8 mouse cellular contexts compared by ENCODE assay signal in genomic region chr5:112575151-112575915, GRCm38 (mm10). TPM values are rescaled to one million over a fixed set of nuclear protein-coding genes. Genes with fewer than 3 reads are reported as not detected.
DNase-seq lines count a peak whose midpoint lies in the region; ATAC-seq lines count a peak whose summit lies in the region.

No protein-coding gene starts in this region.

- 9% methylated on average over 12 of the region's 12 CpGs for WGBS in heart, embryonic 10.5 days
- 7% methylated on average over 12 of the region's 12 CpGs for WGBS in hindbrain, embryonic 12.5 days
- 6% methylated on average over 12 of the region's 12 CpGs for WGBS in neural tube, embryonic 15.5 days
- WGBS in kidney, embryonic 16.5 days: 7% methylated on average over 12 of the region's 12 CpGs

- ATAC-seq in hindbrain, embryonic 12.5 days (ENCODE audit: low FRiP score): no peak
- ATAC-seq in neural tube, embryonic 15.5 days (ENCODE audit: low FRiP score): no peak
- no peak for ATAC-seq in kidney, embryonic 16.5 days (ENCODE audit: low FRiP score, low TSS enrichment)

- no peaks in the 10 kb centered on the region for H3K9me3 ChIP-seq in heart, embryonic 10.5 days
- no peaks in the 10 kb centered on the region for H3K9me3 ChIP-seq in hindbrain, embryonic 12.5 days (replicated peaks)
- no peaks in the 10 kb centered on the region for H3K9me3 ChIP-seq in neural tube, embryonic 15.5 days (replicated peaks)
- no peaks in the 10 kb centered on the region for H3K9me3 ChIP-seq in kidney, embryonic 16.5 days (ENCODE audit: low read length)

- H3K4me1 ChIP-seq in heart, embryonic 10.5 days: peaks cover 21% of the 10 kb centered on the region
- peaks cover 36% of the 10 kb centered on the region for H3K4me1 ChIP-seq in hindbrain, embryonic 12.5 days
- H3K4me1 ChIP-seq in neural tube, embryonic 15.5 days: peaks cover 60% of the 10 kb centered on the region
- H3K4me1 ChIP-seq in kidney, embryonic 16.5 days (ENCODE audit: insufficient read depth, low read length): peaks cover 11% of the 10 kb centered on the region; the same call in 1 of the 2 replicates

- peak; percentile 19 to 28 for DNase-seq in heart, postnatal 10 days
- no peak for DNase-seq in heart, embryonic 10.5 days (ENCODE audit: low spot score)
- peak; percentile 63 for DNase-seq in testis, postnatal 10 days (ENCODE audit: low spot score)
- no peak for DNase-seq in testis, postnatal 14 days (ENCODE audit: low spot score)
- DNase-seq in spleen, postnatal 10 days (ENCODE audit: low spot score in 2 of 2): no peak

- H3K27ac ChIP-seq in heart, embryonic 10.5 days: no peak overlapping the region
- no peak overlapping the region for H3K27ac ChIP-seq in hindbrain, embryonic 12.5 days
- H3K27ac ChIP-seq in neural tube, embryonic 15.5 days (replicated peaks): no peak overlapping the region
- no peak overlapping the region for H3K27ac ChIP-seq in kidney, embryonic 16.5 days (ENCODE audit: low read length)

- peaks cover 95% of the 10 kb centered on the region for H3K27me3 ChIP-seq in heart, embryonic 10.5 days (ENCODE audit: insufficient read depth, poor library complexity, severe bottlenecking)
- peaks cover 64% of the 10 kb centered on the region for H3K27me3 ChIP-seq in hindbrain, embryonic 12.5 days
- no peaks in the 10 kb centered on the region for H3K27me3 ChIP-seq in neural tube, embryonic 15.5 days (replicated peaks)
- peaks cover 61% of the 10 kb centered on the region for H3K27me3 ChIP-seq in kidney, embryonic 16.5 days (ENCODE audit: insufficient read depth, low read length)

- peak overlapping the region; percentile 84 for H3K4me2 ChIP-seq in hindbrain, embryonic 12.5 days (replicated peaks)
- H3K4me2 ChIP-seq in neural tube, embryonic 15.5 days: peak overlapping the region; percentile 76
- no peak overlapping the region for H3K4me2 ChIP-seq in kidney, embryonic 16.5 days (replicated peaks; ENCODE audit: low read depth, low read length)

- intact Hi-C loops in heart, postnatal 10 days (cut with DNase I): loop anchor here (5.0 kb wide), 1 partner anchor 118 kb away; no protein-coding TSS in a partner anchor

- H3K36me3 ChIP-seq in heart, embryonic 10.5 days: no peaks in the 10 kb centered on the region
- H3K36me3 ChIP-seq in hindbrain, embryonic 12.5 days: no peaks in the 10 kb centered on the region
- no peaks in the 10 kb centered on the region for H3K36me3 ChIP-seq in neural tube, embryonic 15.5 days
- no peaks in the 10 kb centered on the region for H3K36me3 ChIP-seq in kidney, embryonic 16.5 days (ENCODE audit: insufficient read depth, low read length)

- H3K9ac ChIP-seq in hindbrain, embryonic 12.5 days: peak overlapping the region; percentile 78
- H3K9ac ChIP-seq in neural tube, embryonic 15.5 days (replicated peaks): peak overlapping the region; percentile 77
- no peak overlapping the region for H3K9ac ChIP-seq in kidney, embryonic 16.5 days (replicated peaks; ENCODE audit: low read length)

- no peak overlapping the region for H3K4me3 ChIP-seq in heart, embryonic 10.5 days
- H3K4me3 ChIP-seq in hindbrain, embryonic 12.5 days: peak overlapping the region; percentile 65
- peak overlapping the region; percentile 68 for H3K4me3 ChIP-seq in neural tube, embryonic 15.5 days (replicated peaks)
- H3K4me3 ChIP-seq in kidney, embryonic 16.5 days (ENCODE audit: low read length): no peak overlapping the region

RNA-seq across cellular contexts. Expression of gene Sez6l, which starts 1.7 kb away (rescaled TPM):
- under 1 TPM; 0.31 to 0.62 TPM for total RNA-seq in heart, postnatal 10 days (2021)
- polyA plus RNA-seq in heart, embryonic 10.5 days (2016; fragmentation: Nextera tagmentation; extraction: Ambion mirVana): 0.16 and 0.63 TPM in 2 replicates
- 16.0 and 16.4 TPM in 2 replicates for polyA plus RNA-seq in hindbrain, embryonic 12.5 days (2016; fragmentation: Nextera tagmentation; extraction: Ambion mirVana)
- 26.7 and 32.5 TPM in 2 replicates for polyA plus RNA-seq in neural tube, embryonic 15.5 days (2015; fragmentation: Nextera tagmentation; extraction: Ambion mirVana)
- polyA plus RNA-seq in kidney, embryonic 16.5 days (2015; fragmentation: Nextera tagmentation; extraction: Ambion mirVana): 0.76 and 0.89 TPM in 2 replicates

Comparison
In these comparisons a context has a peak if more than half of its experiments do, and no peak if none do; other contexts are left out.
1. DNase-seq: peak in heart, postnatal 10 days (2 of 2) and testis, postnatal 10 days (single experiment); none in heart, embryonic 10.5 days (single experiment), testis, postnatal 14 days (single experiment) and spleen, postnatal 10 days (0 of 2).
2. H3K4me3 ChIP-seq: peak in hindbrain, embryonic 12.5 days (single experiment) and neural tube, embryonic 15.5 days (single experiment); none in heart, embryonic 10.5 days (single experiment) and kidney, embryonic 16.5 days (single experiment).